Comparison of ENCODE assay signal across 13 mouse cellular contexts in genomic region chr11:8958572-8958971, GRCm38 (mm10). TPM values are rescaled to one million over a fixed set of nuclear protein-coding genes. Genes with fewer than 3 reads are reported as not detected.
DNase-seq lines count a peak whose midpoint lies in the region.
"Had no signal": no experiment of that assay in that cellular context is flagged by ENCODE, and none has a peak within 500 bp of the region (broad histone marks: within the 10 kb centered on the region; RNA-seq: fewer than 3 reads in every experiment).

No protein-coding gene starts in this region.

- no peaks in the 10 kb centered on the region for H3K36me3 ChIP-seq in embryonic facial prominence, embryonic 10.5 days (replicated peaks)
- H3K36me3 ChIP-seq: heart, embryonic 10.5 days had no signal

- no peak overlapping the region for H3K4me3 ChIP-seq in embryonic facial prominence, embryonic 10.5 days
- H3K4me3 ChIP-seq: heart, embryonic 10.5 days had no signal

- H3K4me1 ChIP-seq in embryonic facial prominence, embryonic 10.5 days = peaks cover 4% of the 10 kb centered on the region

- no peaks in the 10 kb centered on the region for H3K9me3 ChIP-seq in embryonic facial prominence, embryonic 10.5 days
- H3K9me3 ChIP-seq: heart, embryonic 10.5 days had no signal

- peak; percentile 6 for DNase-seq in kidney, postnatal 14 days
- DNase-seq in kidney, adult 9 months = no peak
- DNase-seq in embryonic facial prominence, embryonic 10.5 days (ENCODE audit: low spot score) = peak; percentile 35
- DNase-seq in frontal cortex, postnatal 10 days (ENCODE audit: low spot score in 2 of 2) = peak; percentile 22 to 32
- peak; percentile 17 for DNase-seq in left cerebral cortex, postnatal 4 days
- DNase-seq in testis, postnatal 10 days (ENCODE audit: low spot score) = no peak
- no peak for DNase-seq in thymus, postnatal 4 days
- no peak for DNase-seq in thymus, postnatal 0 days (ENCODE audit: low spot score)
- DNase-seq: adrenal gland, adult 8-10 months; lung, postnatal 4 days had no signal

- H3K27me3 ChIP-seq in embryonic facial prominence, embryonic 10.5 days (replicated peaks; ENCODE audit: low read depth, poor library complexity, severe bottlenecking) = no peaks in the 10 kb centered on the region

- 33% methylated on average over 10 of the region's 10 CpGs for WGBS in embryonic facial prominence, embryonic 10.5 days

- H3K27ac ChIP-seq in embryonic facial prominence, embryonic 10.5 days (replicated peaks) = no peak overlapping the region
- H3K27ac ChIP-seq: heart, embryonic 10.5 days had no signal

- intact Hi-C loops in left cerebral cortex, postnatal 4 days (cut with DNase I) = no loop called here

RNA-seq across cellular contexts. Expression of gene Pkd1l1, which starts 14.5 kb away (rescaled TPM):
- polyA plus RNA-seq in embryonic facial prominence, embryonic 10.5 days (2016; fragmentation: Nextera tagmentation; extraction: Ambion mirVana) = 0.07 and 0.08 TPM in 2 replicates
- total RNA-seq in left cerebral cortex, postnatal 4 days (2021) = under 1 TPM in 1 of 2 experiments, not detected in 1; 0.08 TPM
- 0.01 and 0.05 TPM in 2 replicates for polyA plus RNA-seq in thymus, postnatal 0 days (2015; fragmentation: Nextera tagmentation; extraction: Ambion mirVana)
- total RNA-seq: common myeloid progenitor, adult 5-6 weeks; neutrophil, adult 5-6 weeks had no signal

RNA-seq across cellular contexts. Expression of gene Hus1, which starts 52.4 kb away (rescaled TPM):
- 25.1 and 28.5 TPM in 2 replicates for polyA plus RNA-seq in embryonic facial prominence, embryonic 10.5 days (2016; fragmentation: Nextera tagmentation; extraction: Ambion mirVana)
- 10 to 100 TPM in 1 of 2 experiments, 1 to 10 TPM in 1; 9.4 to 10.6 TPM for total RNA-seq in left cerebral cortex, postnatal 4 days (2021)
- polyA plus RNA-seq in thymus, postnatal 0 days (2015; fragmentation: Nextera tagmentation; extraction: Ambion mirVana) = 9.4 and 9.5 TPM in 2 replicates

Comparison
In these comparisons a context has a peak if more than half of its experiments do, and no peak if none do; other contexts are left out.
1. DNase-seq: peak in kidney, postnatal 14 days (single experiment), embryonic facial prominence, embryonic 10.5 days (single experiment), frontal cortex, postnatal 10 days (2 of 2) and left cerebral cortex, postnatal 4 days (single experiment); none in kidney, adult 9 months (single experiment), testis, postnatal 10 days (single experiment), thymus, postnatal 4 days (single experiment) and thymus, postnatal 0 days (single experiment).